Mouse (Mus musculus) thymus, adult 2 months (tissue): ENCODE data around the gene Ezr.

ENCODE experiments used
- CTCF ChIP-seq: fragments of 200-500 bp; IDR thresholded peaks from 2 replicates; pipeline ENCODE4 v1.5.1; 2012; ENCODE audit warnings: mild to moderate bottlenecking, control low read depth, low read length, moderate library complexity, borderline replicate concordance; ENCODE audit not compliant: control insufficient read depth, poor library complexity, insufficient read depth; ENCODE audit errors: extremely low read depth
- POLR2A ChIP-seq: fragments of 200-500 bp; IDR thresholded peaks from 2 replicates; pipeline ENCODE4 v1.6.1; 2012; ENCODE audit warnings: mild to moderate bottlenecking, low read length, control low read depth, moderate library complexity; ENCODE audit not compliant: control insufficient read depth, poor library complexity, insufficient read depth; ENCODE audit errors: extremely low read depth

- TF ChIP-seq POLR2A (no peak), CTCF (no peak)
These were observed 29.6 kb upstream of the Ezr start for GRCm38 (mm10) chr17:6811931-6812850.
